8 mouse cellular contexts compared by ENCODE assay signal in genomic region chr2:180126195-180126594, GRCm38 (mm10). TPM values are rescaled to one million over a fixed set of nuclear protein-coding genes. Genes with fewer than 3 reads are reported as not detected.
DNase-seq lines count a peak whose midpoint lies in the region; ATAC-seq lines count a peak whose summit lies in the region.

No protein-coding gene starts in this region.

- no peak overlapping the region for H3K4me3 ChIP-seq in heart, embryonic 11.5 days (ENCODE audit: low read depth, low read length)

- DNase-seq in heart, adult 11 months = peak; percentile 98
- DNase-seq in testis, postnatal 14 days (ENCODE audit: low spot score) = peak; percentile 40
- no peak for DNase-seq in testis, postnatal 10 days (ENCODE audit: low spot score)
- DNase-seq in B cell, adult 2 months = no peak
- DNase-seq in frontal cortex, postnatal 36 days (ENCODE audit: low spot score in 2 of 2) = no peak

- WGBS in heart, embryonic 11.5 days (ENCODE audit: insufficient replicate concordance) = 29% methylated on average over 4 of the region's 4 CpGs

- no peaks in the 10 kb centered on the region for H3K9me3 ChIP-seq in heart, embryonic 11.5 days (replicated peaks; ENCODE audit: control insufficient read depth, low read length)

- no peaks in the 10 kb centered on the region for H3K36me3 ChIP-seq in heart, embryonic 11.5 days (ENCODE audit: control insufficient read depth, insufficient read depth, low read length)

- no peak overlapping the region for H3K4me2 ChIP-seq in heart, embryonic 11.5 days

- H3K4me1 ChIP-seq in heart, embryonic 11.5 days (ENCODE audit: control insufficient read depth, insufficient read depth, low read length) = peaks cover 13% of the 10 kb centered on the region; the same call in 1 of the 2 replicates

- no peak for ATAC-seq in heart, embryonic 11.5 days (replicated peaks; ENCODE audit: insufficient number of reproducible peaks, low FRiP score, low TSS enrichment)
- peak; percentile 74 for ATAC-seq in granulocyte monocyte progenitor cell, adult 5-6 weeks (replicated peaks; ENCODE audit: poor library complexity, severe bottlenecking)
- ATAC-seq in megakaryocyte progenitor cell, adult 5-6 weeks (replicated peaks; ENCODE audit: poor library complexity) = peak; percentile 70

- no peaks in the 10 kb centered on the region for H3K27me3 ChIP-seq in heart, embryonic 11.5 days (ENCODE audit: control insufficient read depth, insufficient read depth, low read length)

- H3K9ac ChIP-seq in heart, embryonic 11.5 days (ENCODE audit: low read depth, low read length) = no peak overlapping the region

- H3K27ac ChIP-seq in heart, embryonic 11.5 days (ENCODE audit: low read depth, low read length) = no peak overlapping the region

RNA-seq across cellular contexts. Expression of gene Osbpl2, which starts 7.1 kb away (rescaled TPM):
- 33.4 and 36.1 TPM in 2 replicates for polyA plus RNA-seq in heart, embryonic 11.5 days (2014; fragmentation: Nextera tagmentation; extraction: Ambion mirVana)
- total RNA-seq in granulocyte monocyte progenitor cell, adult 5-6 weeks (2014; fragmentation: Nextera tagmentation) = 35.1 and 35.9 TPM in 2 replicates
- total RNA-seq in granulocyte monocyte progenitor cell, adult 5-6 weeks (2017) = 27.3 and 32.2 TPM in 2 replicates
- 20.0 and 22.2 TPM in 2 replicates for total RNA-seq in megakaryocyte progenitor cell, adult 5-6 weeks (2015)
- 35.8 and 40.8 TPM in 2 replicates for total RNA-seq in megakaryocyte progenitor cell, adult 5-6 weeks (2017)

RNA-seq across cellular contexts. Expression of gene Hrh3, which starts 21.9 kb away (rescaled TPM):
- polyA plus RNA-seq in heart, embryonic 11.5 days (2014; fragmentation: Nextera tagmentation; extraction: Ambion mirVana) = not detected in 2 replicates
- not detected in 2 replicates for total RNA-seq in granulocyte monocyte progenitor cell, adult 5-6 weeks (2014; fragmentation: Nextera tagmentation)
- total RNA-seq in granulocyte monocyte progenitor cell, adult 5-6 weeks (2017) = not detected in 2 replicates
- not detected in 2 replicates for total RNA-seq in megakaryocyte progenitor cell, adult 5-6 weeks (2015)
- total RNA-seq in megakaryocyte progenitor cell, adult 5-6 weeks (2017) = not detected in 2 replicates

RNA-seq across cellular contexts. Expression of gene Adrm1, which starts 45.1 kb away (rescaled TPM):
- 121 and 126 TPM in 2 replicates for polyA plus RNA-seq in heart, embryonic 11.5 days (2014; fragmentation: Nextera tagmentation; extraction: Ambion mirVana)
- total RNA-seq in granulocyte monocyte progenitor cell, adult 5-6 weeks (2014; fragmentation: Nextera tagmentation) = 101 and 102 TPM in 2 replicates
- total RNA-seq in granulocyte monocyte progenitor cell, adult 5-6 weeks (2017) = 48.5 and 74.2 TPM in 2 replicates
- 67.6 and 85.2 TPM in 2 replicates for total RNA-seq in megakaryocyte progenitor cell, adult 5-6 weeks (2015)
- total RNA-seq in megakaryocyte progenitor cell, adult 5-6 weeks (2017) = 52.9 and 84.5 TPM in 2 replicates

RNA-seq across cellular contexts. Expression of gene Mtg2, which starts 55.8 kb away (rescaled TPM):
- polyA plus RNA-seq in heart, embryonic 11.5 days (2014; fragmentation: Nextera tagmentation; extraction: Ambion mirVana) = 24.6 and 27.3 TPM in 2 replicates
- 15.8 and 17.7 TPM in 2 replicates for total RNA-seq in granulocyte monocyte progenitor cell, adult 5-6 weeks (2014; fragmentation: Nextera tagmentation)
- total RNA-seq in granulocyte monocyte progenitor cell, adult 5-6 weeks (2017) = 13.1 and 19.1 TPM in 2 replicates
- total RNA-seq in megakaryocyte progenitor cell, adult 5-6 weeks (2015) = 6.4 and 9.3 TPM in 2 replicates
- 12.2 and 14.0 TPM in 2 replicates for total RNA-seq in megakaryocyte progenitor cell, adult 5-6 weeks (2017)

Comparison
In these comparisons a context has a peak if more than half of its experiments do, and no peak if none do; other contexts are left out.
1. DNase-seq: peak in heart, adult 11 months (single experiment) and testis, postnatal 14 days (single experiment); none in testis, postnatal 10 days (single experiment), B cell, adult 2 months (0 of 2) and frontal cortex, postnatal 36 days (0 of 2).